Mouse (Mus musculus) layer of hippocampus, adult 8-10 months (tissue): ENCODE results near the gene Xylb. TPM values are rescaled to one million over a fixed set of nuclear protein-coding genes. Genes with fewer than 3 reads are reported as not detected.

Source experiments
- total RNA-seq, 4 experiments: library from RNA; stranded (reverse); gene quantifications; 2 replicates each; pipeline ENCODE4 v1.2.4; 2022

Xylb gene
- total RNA-seq, 4 experiments from 2014 or later = 4.8 to 7.5 (median 5.5) TPM

Other genes with a start within 250 kb of the Xylb start
- gene Acaa1b, start 200.3 kb upstream of the Xylb start, total RNA-seq = 1 to 10 TPM in 3 of 4 experiments, under 1 TPM in 1; 1.00 to 2.0 (median 1.5) TPM
- not detected for gene Gm47289, start 198.2 kb upstream of the Xylb start, total RNA-seq
- not detected for gene Slc22a13, start 148.3 kb upstream of the Xylb start, total RNA-seq
- 10 to 100 TPM; 33.8 to 37.9 (median 35.9) TPM for gene Oxsr1, start 35.0 kb upstream of the Xylb start, total RNA-seq
- 10 to 100 TPM; 63.2 to 84.2 (median 72.6) TPM for gene Acaa1a, start 17.7 kb upstream of the Xylb start, total RNA-seq
- gene Myd88, start 16.0 kb upstream of the Xylb start, total RNA-seq = 10 to 100 TPM in 1 of 4 experiments, 1 to 10 TPM in 3; 5.7 to 11.3 (median 8.1) TPM
- gene Slc22a14, start 8.2 kb downstream of the Xylb start, total RNA-seq = under 1 TPM in 1 of 4 experiments, not detected in 3; 0.20 TPM
- gene Acvr2b, start 44.7 kb downstream of the Xylb start, total RNA-seq = 10 to 100 TPM; 10.6 to 14.9 (median 13.3) TPM
- gene Exog, start 87.6 kb downstream of the Xylb start, total RNA-seq = 10 to 100 TPM; 17.2 to 24.9 (median 19.0) TPM
- 1 to 10 TPM in 3 of 4 experiments, under 1 TPM in 1; 0.93 to 1.5 (median 1.2) TPM for gene Scn5a, start 221.6 kb downstream of the Xylb start, total RNA-seq